Mouse (Mus musculus) heart, postnatal 0 days (tissue): ENCODE data around the gene 4930564D02Rik.

Source experiments
- CTCF ChIP-seq: IDR thresholded peaks from 2 replicates; pipeline ENCODE4 v1.5.1; 2016; ENCODE audit warnings: antibody characterized with exemption, control low read depth, low read depth
- EP300 ChIP-seq: IDR thresholded peaks from 2 replicates; pipeline ENCODE4 v1.6.1; 2016; ENCODE audit warnings: antibody characterized with exemption, low read depth

- peak; percentile 99 for TF ChIP-seq CTCF
- TF ChIP-seq EP300 = no peak
Measured at GRCm38 (mm10) chr3:105058627-105059513, 7.8 kb upstream of the 4930564D02Rik start.
